Mouse (Mus musculus) heart, postnatal 36 days (tissue): Measurements from ENCODE around the gene Tet2. TPM values are rescaled to one million over a fixed set of nuclear protein-coding genes. Genes with fewer than 3 reads are reported as not detected.
"Not testable (repeated sequence)": the region's sequence is repeated elsewhere in the genome, so short reads cannot be mapped to it uniquely, and the experiment has no call there.

Experiments
- DNase-seq, 2 experiments: peaks; one replicate each; pipeline ENCODE4 v3.0.0; 2021 to 2022
- intact Hi-C: fragments of 180-260 bp; cut with DNase I; formaldehyde crosslinking; loops from one replicate; pipeline ENCODE4 v1.15.1; 2025
- total RNA-seq, 2 experiments: library from RNA; stranded (reverse); gene quantifications; 2 replicates each; pipeline ENCODE4 v1.2.3; 2021

The Tet2 gene
- total RNA-seq, 2 experiments from 2014 or later: 17.0 to 22.7 TPM

GRCm38 (mm10) chr3:133549385-133550170 lies 4.6 kb upstream of the Tet2 start:
- DNase-seq: no peak
- intact Hi-C loops: loop anchor here (10.0 kb wide), 2 partner anchors 695 to 1665 kb away; partner anchors contain the start of gene Cenpe

DNA sequence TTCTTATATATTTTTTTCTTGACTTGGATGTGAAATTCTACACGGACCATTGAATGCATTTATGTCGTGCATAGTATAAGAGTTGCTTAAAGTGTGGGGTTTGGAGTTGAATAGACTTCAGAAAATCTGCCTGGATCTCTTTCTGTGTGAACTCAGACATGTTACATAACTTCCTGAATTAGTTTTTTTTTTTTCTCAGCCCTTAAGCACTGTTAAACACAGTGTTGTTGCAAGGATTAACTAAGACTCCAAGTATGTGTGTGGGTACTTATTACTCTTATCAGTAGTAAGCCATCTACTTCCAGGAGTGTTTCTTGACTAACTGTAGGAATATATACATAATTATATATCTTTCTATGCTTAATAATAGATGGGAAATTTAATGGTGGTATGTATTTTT lies 3.7 kb upstream of the Tet2 start:
- DNase-seq: no peak
- intact Hi-C loops: loop anchor here (10.0 kb wide), 2 partner anchors 696 to 1666 kb away; partner anchors contain the start of gene Cenpe

DNA sequence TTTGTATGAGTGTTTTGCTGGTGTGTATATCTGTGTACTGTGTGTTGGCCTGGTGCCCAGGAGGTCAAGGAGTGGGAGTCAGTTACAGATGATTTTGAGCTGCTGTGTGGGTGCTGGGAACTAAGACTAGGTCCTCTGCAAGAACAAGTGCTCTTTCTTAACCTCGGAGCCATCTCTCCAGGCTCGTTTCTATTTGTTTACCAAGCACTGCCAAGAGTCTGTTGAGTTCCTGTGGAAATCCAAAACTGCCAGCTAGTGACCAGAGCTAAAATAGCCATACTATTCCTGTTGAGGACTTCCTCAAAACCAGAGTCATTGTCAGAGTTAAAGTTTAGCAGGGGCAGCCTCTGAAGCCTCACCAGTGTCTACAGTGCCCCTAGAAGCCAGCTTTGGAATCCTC lies 1.9 kb upstream of the Tet2 start:
- no peak for DNase-seq
- intact Hi-C loops: loop anchor here (10.0 kb wide), 2 partner anchors 698 to 1668 kb away; partner anchors contain the start of gene Cenpe

- intact Hi-C loops: loop anchor here (2.0 to 10.0 kb wide), 3 partner anchors 234 to 1670 kb away; partner anchors contain the start of genes Cenpe and Ppa2
- DNase-seq: no peak
Measured at GRCm38 (mm10) chr3:133545304-133545666, 346 bp upstream of the Tet2 start.

DNA sequence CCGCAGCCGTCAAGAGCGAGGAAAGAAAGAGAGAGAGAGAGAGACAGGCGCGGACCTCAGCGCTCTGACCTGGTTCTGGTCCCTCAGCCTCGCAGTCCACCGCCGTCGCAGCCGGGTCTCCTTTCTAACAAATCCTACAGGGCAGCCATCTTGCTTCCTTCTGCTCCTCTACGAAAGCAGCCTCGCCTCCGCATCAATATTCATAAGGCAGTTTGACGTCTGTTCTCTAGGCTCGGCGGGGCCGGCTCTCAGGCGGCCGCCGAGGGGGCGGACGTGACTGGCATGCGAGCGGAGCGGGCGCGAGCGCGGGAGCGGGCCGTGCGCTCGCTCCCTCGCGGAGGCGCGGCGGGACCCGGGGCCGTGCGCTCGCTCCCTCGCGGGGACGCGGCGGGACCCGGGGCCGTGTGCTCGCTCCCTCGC lies 798 bp downstream of the Tet2 start:
- intact Hi-C loops: loop anchor here (2.0 to 10.0 kb wide), 5 partner anchors 58 to 1671 kb away; partner anchors contain the start of genes Cenpe and Ppa2
- peak; percentile 79 to 85 for DNase-seq

DNA sequence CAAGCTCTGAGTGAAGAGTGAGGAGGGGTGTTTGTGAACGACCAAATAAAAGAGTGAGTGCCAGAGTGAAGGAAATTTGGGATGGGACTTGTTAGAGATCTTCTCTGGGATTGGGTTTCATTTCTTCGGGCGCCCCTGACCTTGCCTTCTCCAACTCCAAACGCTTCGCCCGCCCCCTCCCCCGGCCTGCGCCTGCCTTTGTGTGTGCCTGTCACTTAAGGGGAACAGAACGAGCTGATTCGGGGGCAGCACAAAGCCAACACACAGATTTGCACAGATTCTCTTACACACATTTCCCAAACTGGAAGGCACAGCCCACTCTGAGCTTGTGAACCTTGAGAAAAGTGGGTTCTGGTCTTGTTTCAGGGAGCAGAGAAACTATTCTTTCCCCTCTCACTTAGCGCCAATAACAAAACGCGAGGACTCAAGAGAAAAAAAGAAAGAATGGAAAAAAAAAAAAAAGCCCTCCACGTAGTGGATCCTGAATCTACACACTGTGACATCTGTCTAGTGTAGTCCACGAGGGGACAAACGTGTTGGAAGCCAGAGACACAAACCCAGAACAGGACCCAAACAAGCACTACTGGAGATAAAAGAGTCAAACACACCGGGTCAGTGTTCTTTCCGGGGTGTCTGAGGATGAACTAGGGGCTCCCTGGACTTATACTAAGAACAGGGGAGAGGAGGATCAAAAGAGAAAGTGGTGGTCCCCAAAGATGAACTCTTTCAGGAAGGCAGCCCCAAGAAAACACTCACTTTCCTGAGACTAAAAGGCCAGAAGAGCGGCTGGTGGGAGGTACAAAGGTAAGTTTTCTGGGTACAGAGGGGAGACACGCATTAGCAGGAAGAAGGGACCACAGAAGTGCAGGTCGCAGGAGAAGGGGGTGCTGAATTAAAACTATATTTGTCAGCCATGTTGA lies 1.6 kb downstream of the Tet2 start:
- DNase-seq: peak; percentile 28 to 44
- intact Hi-C loops: loop anchor here (2.0 to 10.0 kb wide), 5 partner anchors 59 to 1671 kb away; partner anchors contain the start of genes Cenpe and Ppa2

GRCm38 (mm10) chr3:133542084-133542483 lies 2.9 kb downstream of the Tet2 start:
- intact Hi-C loops: loop anchor here (5.0 to 10.0 kb wide), 4 partner anchors 60 to 1673 kb away; partner anchors contain the start of gene Cenpe
- no peak for DNase-seq

DNA sequence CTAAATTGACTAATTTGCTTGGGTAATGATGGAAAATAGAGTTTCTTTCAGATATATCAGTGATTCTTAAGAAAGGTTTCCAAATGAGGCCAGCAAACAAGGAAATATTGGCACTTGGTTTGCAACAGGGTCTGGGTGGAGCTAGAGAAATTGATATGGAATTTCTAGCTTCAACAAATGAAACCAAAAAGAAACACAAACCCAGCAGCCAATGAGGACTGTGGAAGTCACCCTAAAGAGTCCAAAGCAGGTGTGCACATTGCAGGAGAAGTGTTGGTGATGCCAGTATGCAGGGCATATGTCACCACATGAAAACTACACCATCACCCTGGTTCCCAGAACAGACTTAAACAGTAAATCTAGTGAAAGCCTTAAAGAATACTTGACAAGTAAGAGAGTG lies 3.9 kb downstream of the Tet2 start:
- no peak for DNase-seq
- intact Hi-C loops: loop anchor here (5.0 to 10.0 kb wide), 4 partner anchors 61 to 1674 kb away; partner anchors contain the start of gene Cenpe

- DNase-seq: no peak
Measured at GRCm38 (mm10) chr3:133539991-133540390, 4.9 kb downstream of the Tet2 start.

GRCm38 (mm10) chr3:133538499-133538898 lies 6.4 kb downstream of the Tet2 start:
- intact Hi-C loops, DNase-seq: not testable (repeated sequence)

More at GRCm38 (mm10) chr3:133539991-133540390, 4.9 kb downstream of the Tet2 start:
- intact Hi-C loops: loop anchor here (5.0 to 10.0 kb wide), 4 partner anchors 62 to 1675 kb away; partner anchors contain the start of gene Cenpe

DNA sequence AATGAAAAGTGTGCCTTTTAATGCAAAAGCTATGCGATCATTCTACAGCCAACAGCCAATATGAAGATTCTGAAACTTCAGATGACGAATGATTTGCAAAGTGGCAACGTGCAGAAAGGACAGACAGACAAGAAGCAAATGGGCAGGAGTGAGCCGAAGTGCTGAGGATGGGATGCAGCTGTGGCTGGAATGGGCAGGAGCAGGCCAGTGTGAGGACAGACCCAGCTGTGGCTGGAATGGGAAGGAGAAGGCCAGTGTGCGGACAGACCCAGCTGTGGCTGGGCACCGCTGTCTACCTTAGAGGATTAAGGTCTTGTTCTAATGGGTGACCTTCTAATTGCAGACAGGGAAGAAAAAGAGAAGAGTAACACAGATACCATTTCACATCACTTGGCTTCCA lies 9.3 kb downstream of the Tet2 start:
- intact Hi-C loops: no loop called here
- DNase-seq: no peak

DNA sequence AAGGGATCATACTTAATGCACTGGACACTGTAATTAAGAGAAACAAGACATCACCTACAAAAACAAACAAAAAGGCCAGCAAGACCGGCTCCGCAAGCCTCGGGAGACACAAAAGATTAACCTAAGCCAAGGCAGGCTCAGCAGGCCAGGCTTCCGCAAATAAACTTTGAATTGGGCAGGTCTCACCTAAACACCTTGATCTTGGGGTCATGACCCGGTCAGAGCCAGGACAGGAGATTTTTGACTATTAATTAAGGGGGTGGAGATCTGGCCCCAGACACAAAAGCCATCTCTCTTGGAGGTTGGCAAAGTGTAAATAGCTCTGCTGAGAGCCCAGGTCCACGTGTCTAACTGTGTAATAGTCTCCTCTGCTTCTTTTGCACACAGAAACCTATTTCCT lies 10.9 kb downstream of the Tet2 start:
- DNase-seq: no peak
- intact Hi-C loops: no loop called here

GRCm38 (mm10) chr3:133533272-133533995 lies 11.5 kb downstream of the Tet2 start:
- DNase-seq: no peak
- intact Hi-C loops: no loop called here

DNA sequence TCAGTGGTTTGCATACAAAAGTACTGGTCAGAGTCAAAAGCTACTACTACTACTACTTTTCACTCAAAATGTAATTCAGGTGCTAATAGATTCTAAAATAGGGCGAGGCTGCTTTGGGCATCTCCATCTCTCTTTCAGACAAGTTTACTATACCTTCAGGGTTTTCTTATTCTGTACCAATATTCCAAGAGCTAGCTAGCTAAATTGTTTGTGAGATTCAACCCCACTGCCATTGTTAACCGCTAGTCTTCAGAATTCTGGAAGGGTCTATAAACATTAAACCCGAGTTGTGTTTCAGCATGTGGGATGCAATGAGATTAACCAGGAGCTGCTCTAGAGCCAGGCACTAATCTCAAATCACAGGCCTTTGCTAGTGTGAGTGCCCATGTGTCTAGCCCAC lies 12.1 kb downstream of the Tet2 start:
- intact Hi-C loops: no loop called here
- DNase-seq: no peak

DNA sequence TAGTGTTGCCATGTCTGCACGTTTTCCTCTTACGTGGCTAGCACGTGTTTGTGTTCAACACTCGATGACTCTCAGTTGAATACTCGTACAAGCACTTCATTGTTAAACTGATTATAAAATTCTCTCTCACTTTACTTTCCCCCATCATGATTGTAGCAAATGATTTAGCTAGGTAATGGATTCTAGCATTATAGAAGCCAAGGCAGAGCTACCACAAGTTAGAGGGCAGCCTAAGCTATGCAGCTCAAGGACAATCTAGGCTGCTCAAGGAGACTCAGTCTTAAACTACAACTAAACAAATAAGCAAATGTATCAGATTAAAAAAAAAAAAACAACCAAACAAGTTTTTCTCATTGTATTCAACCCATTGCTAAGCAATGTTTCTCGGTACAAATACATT lies 12.7 kb downstream of the Tet2 start:
- intact Hi-C loops: no loop called here
- DNase-seq: no peak

- DNase-seq: no peak
- intact Hi-C loops: no loop called here
Measured at GRCm38 (mm10) chr3:133531101-133531500, 13.8 kb downstream of the Tet2 start.

- intact Hi-C loops: no loop called here
- DNase-seq: no peak
Measured at GRCm38 (mm10) chr3:133530664-133531063, 14.3 kb downstream of the Tet2 start.

GRCm38 (mm10) chr3:133526119-133526723 lies 18.7 kb downstream of the Tet2 start:
- intact Hi-C loops: no loop called here

GRCm38 (mm10) chr3:133525578-133525977 lies 19.4 kb downstream of the Tet2 start:
- DNase-seq: no peak
- intact Hi-C loops: no loop called here

More at GRCm38 (mm10) chr3:133526119-133526723, 18.7 kb downstream of the Tet2 start:
- DNase-seq: no peak
